Mouse (Mus musculus) stomach, postnatal 0 days (tissue): ENCODE measurements at regions not wholly inside any gene's neighbourhood (a gene's known extent, or its start where the extent isn't known, plus 50 kb on each side); places are given as distances from the start of the nearest gene placed in this dataset.

ENCODE experiments used
- CTCF ChIP-seq: IDR thresholded peaks from 2 replicates; pipeline ENCODE4 v1.5.1; 2016; ENCODE audit warnings: antibody characterized with exemption, low read depth, mild to moderate bottlenecking, moderate library complexity
- EP300 ChIP-seq: optimal IDR thresholded peaks from 2 replicates; pipeline ENCODE3; 2016; ENCODE audit warnings: antibody characterized with exemption

GRCm38 (mm10) chr3:66542865-66543264, 246.2 kb upstream of the Veph1 start:
- TF ChIP-seq CTCF (no peak), EP300 (no peak)
